Mouse (Mus musculus): ENCODE data around the gene Tom1l2.

GRCm38 (mm10) chr11:60198651-60199050, 154.1 kb downstream of the Tom1l2 start:
- TF ChIP-seq POLR2A (IDR thresholded peaks at IDR 0.05; ENCODE audit: borderline replicate concordance, extremely low read depth, insufficient read depth, insufficient read length, poor library complexity, severe bottlenecking) (no peak), CTCF (IDR thresholded peaks at IDR 0.05; ENCODE audit: borderline replicate concordance, extremely low read depth, insufficient read depth, insufficient read length) (no peak)

Measured in brain, embryonic 14.5 days (tissue).